Mouse (Mus musculus) lung, adult 2 months (tissue): ENCODE measurements around the gene Ppp1r9a.
A peak's percentile ranks its signal among the peaks of the same experiment; 100 is the strongest.

Source experiments
- CTCF ChIP-seq: fragments of 200-500 bp; IDR thresholded peaks from 2 replicates; pipeline ENCODE4 v1.5.1; 2011; ENCODE audit warnings: mild to moderate bottlenecking, low read length, control low read depth; ENCODE audit not compliant: insufficient read depth
- POLR2A ChIP-seq: fragments of 200-500 bp; IDR thresholded peaks from 2 replicates; pipeline ENCODE4 v1.6.1; 2011; ENCODE audit warnings: low read depth, mild to moderate bottlenecking, control low read depth, low read length, borderline replicate concordance; ENCODE audit errors: extremely low read depth

- peak; percentile 99 for TF ChIP-seq CTCF
- no peak for TF ChIP-seq POLR2A
Observed at GRCm38 (mm10) chr6:5109925-5110714, 207.4 kb downstream of the Ppp1r9a start.
